Mouse (Mus musculus) stomach, postnatal 0 days (tissue): ENCODE measurements around the gene Rtn4r. TPM values are rescaled to one million over a fixed set of nuclear protein-coding genes. Genes with fewer than 3 reads are reported as not detected.
"Not testable (repeated sequence)": the region's sequence is repeated elsewhere in the genome, so short reads cannot be mapped to it uniquely, and the experiment has no call there.

Source experiments
- ATAC-seq: fragments of 200-750 bp; cut with Nextera tagmentation; 2 replicates; pipeline ENCODE4 v1.8.0; 2017; ENCODE audit not compliant: low FRiP score, low TSS enrichment
- DNase-seq: peaks from one replicate; pipeline ENCODE4 v3.0.0-alpha.2; 2016; ENCODE audit warnings: low spot score
- H3K27ac ChIP-seq: fragments of 300-500 bp; sonication (generic); replicated peaks from 2 replicates; pipeline ENCODE4 v1.5.1; 2014; ENCODE audit warnings: mild to moderate bottlenecking, control low read depth
- H3K27me3 ChIP-seq: fragments of 300-500 bp; sonication (generic); 2 replicates; pipeline ENCODE4 v1.6.1; 2014; ENCODE audit warnings: low read length; ENCODE audit not compliant: control insufficient read depth, insufficient read depth
- H3K36me3 ChIP-seq: fragments of 300-500 bp; sonication (generic); 2 replicates; pipeline ENCODE4 v1.6.1; 2014; ENCODE audit warnings: low read length, mixed read lengths; ENCODE audit not compliant: control insufficient read depth, insufficient read depth
- H3K4me1 ChIP-seq: fragments of 300-500 bp; sonication (generic); replicated peaks from 2 replicates; pipeline ENCODE4 v1.6.1; 2014; ENCODE audit warnings: antibody characterized with exemption; ENCODE audit not compliant: control insufficient read depth, insufficient read depth
- H3K4me2 ChIP-seq: fragments of 300-500 bp; sonication (generic); replicated peaks from 2 replicates; pipeline ENCODE4 v1.6.1; 2014; ENCODE audit warnings: low read depth, mild to moderate bottlenecking, control low read depth, moderate library complexity
- H3K4me3 ChIP-seq: fragments of 300-500 bp; sonication (generic); 2 replicates; pipeline ENCODE4 v1.5.1; 2014; ENCODE audit warnings: low read depth, low read length, control low read depth
- H3K9ac ChIP-seq: fragments of 300-500 bp; sonication (generic); 2 replicates; pipeline ENCODE4 v1.6.1; 2014; ENCODE audit warnings: mild to moderate bottlenecking, low read length, control low read depth, mixed read lengths
- H3K9me3 ChIP-seq: fragments of 300-500 bp; sonication (generic); 2 replicates; pipeline ENCODE4 v1.6.1; 2016; ENCODE audit warnings: low read length; ENCODE audit not compliant: control insufficient read depth
- CTCF ChIP-seq: IDR thresholded peaks from 2 replicates; pipeline ENCODE4 v1.5.1; 2016; ENCODE audit warnings: antibody characterized with exemption, low read depth, mild to moderate bottlenecking, moderate library complexity
- EP300 ChIP-seq: optimal IDR thresholded peaks from 2 replicates; pipeline ENCODE3; 2016; ENCODE audit warnings: antibody characterized with exemption
- WGBS: fragments of 180-500 bp; shearing (Covaris S2); extraction: QIAGEN DNeasy Blood & Tissue Kit; methylation state at CpG from one replicate; pipeline ENCODE4 v1.1.7; 2014; 5-methylcytosine and 5-hydroxymethylcytosine counted together
- polyA plus RNA-seq: library from polyadenylated mRNA; unstranded; fragments of >200 nt; fragmentation: Nextera tagmentation; extraction: Ambion mirVana; gene quantifications from 2 replicates; pipeline ENCODE4 v1.2.1, GENCODE M21; 2015

Gene Rtn4r
- polyA plus RNA-seq, 1 experiment from 2014 or later = 1.1 TPM

- TF ChIP-seq CTCF (no peak), EP300 (no peak)
- H3K27me3 ChIP-seq = no peaks in the 10 kb centered on the region
- no peaks in the 10 kb centered on the region for H3K4me1 ChIP-seq
- H3K27ac ChIP-seq = no peak overlapping the region
- no peaks in the 10 kb centered on the region for H3K36me3 ChIP-seq
- DNase-seq (no peak), ATAC-seq (no peak)
- no peaks in the 10 kb centered on the region for H3K9me3 ChIP-seq
- H3K4me3 ChIP-seq = no peak overlapping the region
- WGBS = 74% methylated on average over 8 of the region's 8 CpGs
- no peak overlapping the region for H3K4me2 ChIP-seq
- no peak overlapping the region for H3K9ac ChIP-seq
These were observed 58.4 kb downstream of the Rtn4r start for GRCm38 (mm10) chr16:18185715-18186449.

DNA sequence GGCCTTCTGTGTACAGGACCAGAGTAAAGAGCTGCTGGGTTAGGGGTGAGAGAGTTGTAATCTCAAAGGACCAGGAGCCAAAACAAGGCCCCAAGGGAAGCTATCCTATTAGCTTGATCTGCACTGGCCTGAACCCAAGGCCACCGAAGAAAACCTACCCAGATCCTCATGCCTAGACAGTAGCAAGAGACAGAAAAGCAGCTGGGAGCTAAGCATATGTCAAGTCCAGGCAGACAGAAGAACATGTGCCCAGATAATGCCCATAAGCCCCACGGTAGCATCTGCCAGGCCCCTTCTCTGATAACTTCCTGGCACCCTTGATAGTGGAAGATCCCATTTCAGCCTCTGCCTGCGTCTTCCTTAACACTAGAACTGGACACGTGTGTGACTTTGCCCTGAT, 59.4 kb downstream of the Rtn4r start:
- 79% methylated on average over 4 of the region's 4 CpGs for WGBS
- TF ChIP-seq CTCF = no peak
- TF ChIP-seq EP300 = no peak
- H3K4me1 ChIP-seq = no peaks in the 10 kb centered on the region
- ATAC-seq (no peak), DNase-seq (no peak)
- no peak overlapping the region for H3K27ac ChIP-seq
- no peaks in the 10 kb centered on the region for H3K36me3 ChIP-seq
- H3K4me3 ChIP-seq = no peak overlapping the region
- no peak overlapping the region for H3K4me2 ChIP-seq
- no peaks in the 10 kb centered on the region for H3K27me3 ChIP-seq
- H3K9me3 ChIP-seq = no peaks in the 10 kb centered on the region
- no peak overlapping the region for H3K9ac ChIP-seq

- Histone ChIP-seq H3K36me3 (no peaks in the 10 kb centered on the region), H3K27ac (no peak overlapping the region), H3K4me3 (no peak overlapping the region), H3K4me2 (no peak overlapping the region), H3K4me1 (no peaks in the 10 kb centered on the region), H3K27me3 (no peaks in the 10 kb centered on the region), H3K9me3 (no peaks in the 10 kb centered on the region), H3K9ac (no peak overlapping the region)
- no peak for TF ChIP-seq CTCF
- TF ChIP-seq EP300 = no peak
- 72% methylated on average over 3 of the region's 3 CpGs for WGBS
- DNase-seq (no peak), ATAC-seq (no peak)
These were observed 59.8 kb downstream of the Rtn4r start for GRCm38 (mm10) chr16:18187221-18187620.

GRCm38 (mm10) chr16:18191006-18191405, 63.6 kb downstream of the Rtn4r start:
- Histone ChIP-seq H3K4me3 (no peak overlapping the region), H3K36me3 (no peaks in the 10 kb centered on the region), H3K4me2 (no peak overlapping the region), H3K27ac (no peak overlapping the region), H3K4me1 (peaks cover 7% of the 10 kb centered on the region), H3K27me3 (no peaks in the 10 kb centered on the region), H3K9ac (no peak overlapping the region), H3K9me3 (no peaks in the 10 kb centered on the region)
- no peak for DNase-seq
- 56% methylated on average over 2 of the region's 2 CpGs for WGBS
- no peak for ATAC-seq
- no peak for TF ChIP-seq CTCF

DNA sequence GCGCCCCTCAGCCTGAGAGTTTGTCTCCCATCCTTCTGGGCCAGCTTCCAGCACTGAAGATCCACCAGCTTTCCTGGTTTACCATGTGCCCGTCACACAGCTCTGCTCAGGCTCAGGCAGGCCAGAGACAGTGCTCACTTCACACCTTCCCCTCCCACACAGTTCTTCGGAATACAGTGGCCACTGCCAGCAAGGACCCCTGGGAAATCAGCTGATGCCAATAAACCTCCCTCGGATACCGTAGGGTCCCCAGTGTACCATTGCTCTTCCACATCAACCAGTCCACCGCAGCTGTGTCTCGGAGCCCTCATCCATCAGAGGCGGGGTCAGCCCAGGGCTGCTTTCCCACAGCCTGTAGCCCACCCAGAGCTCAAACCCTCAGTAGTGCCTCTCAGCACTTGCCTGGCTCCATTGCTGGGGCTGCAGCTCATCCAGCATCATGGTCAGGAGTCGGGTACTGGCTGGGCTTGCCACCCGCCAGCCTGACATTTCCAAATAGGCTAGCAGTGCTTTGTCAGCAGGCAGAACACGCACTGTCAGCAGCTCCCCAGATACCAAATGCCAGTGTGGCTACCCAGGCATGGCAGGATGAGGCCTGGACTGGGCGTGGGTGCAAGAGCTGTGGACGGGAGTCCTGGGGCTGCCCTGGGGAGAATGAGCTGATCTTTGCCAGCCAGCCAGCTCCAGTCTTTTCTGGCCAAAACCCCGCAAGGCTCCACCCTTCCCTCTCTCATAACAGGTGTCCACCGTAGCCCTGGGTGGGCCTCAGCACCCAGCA, 67.0 kb downstream of the Rtn4r start:
- H3K9me3 ChIP-seq = no peaks in the 10 kb centered on the region
- ATAC-seq (peak; percentile 22; the same call in 1 of the 2 replicates), DNase-seq (no peak)
- H3K27ac ChIP-seq = peak overlapping the region; percentile 74
- 61% methylated on average over 15 of the region's 15 CpGs for WGBS
- H3K4me1 ChIP-seq = peaks cover 7% of the 10 kb centered on the region
- H3K4me2 ChIP-seq = no peak overlapping the region
- no peaks in the 10 kb centered on the region for H3K36me3 ChIP-seq
- H3K9ac ChIP-seq = peak overlapping the region; percentile 18; the same call in 1 of the 2 replicates
- no peaks in the 10 kb centered on the region for H3K27me3 ChIP-seq
- H3K4me3 ChIP-seq = no peak overlapping the region
- TF ChIP-seq EP300 (no peak), CTCF (no peak)

DNA sequence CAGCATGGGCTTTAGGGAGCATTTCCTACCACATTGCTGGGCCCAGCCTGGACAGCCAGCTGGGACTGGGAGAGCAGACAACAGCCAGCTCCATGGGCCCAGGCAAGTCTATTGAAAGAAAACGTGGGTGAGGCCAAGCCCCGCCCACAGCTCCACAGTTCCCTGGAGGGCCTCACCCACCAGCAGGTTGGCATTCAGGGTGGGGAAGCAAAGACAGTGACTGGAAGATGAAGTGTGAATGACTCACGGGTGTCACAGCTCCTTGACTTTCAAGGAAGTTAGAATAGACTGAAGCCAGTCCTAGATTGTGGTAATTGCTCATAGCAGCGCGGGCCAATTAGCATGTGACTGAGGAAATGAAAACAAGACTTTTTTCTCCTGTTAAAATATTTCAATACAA, 67.6 kb downstream of the Rtn4r start:
- Histone ChIP-seq H3K27ac (peak overlapping the region; percentile 74), H3K9ac (peak overlapping the region; percentile 18; the same call in 1 of the 2 replicates), H3K4me1 (peaks cover 7% of the 10 kb centered on the region), H3K4me3 (no peak overlapping the region), H3K9me3 (no peaks in the 10 kb centered on the region), H3K27me3 (no peaks in the 10 kb centered on the region), H3K4me2 (no peak overlapping the region), H3K36me3 (no peaks in the 10 kb centered on the region)
- ATAC-seq = peak; percentile 85
- TF ChIP-seq EP300 (no peak), CTCF (no peak)
- DNase-seq = peak; percentile 78
- 43% methylated on average over 5 of the region's 5 CpGs for WGBS

DNA sequence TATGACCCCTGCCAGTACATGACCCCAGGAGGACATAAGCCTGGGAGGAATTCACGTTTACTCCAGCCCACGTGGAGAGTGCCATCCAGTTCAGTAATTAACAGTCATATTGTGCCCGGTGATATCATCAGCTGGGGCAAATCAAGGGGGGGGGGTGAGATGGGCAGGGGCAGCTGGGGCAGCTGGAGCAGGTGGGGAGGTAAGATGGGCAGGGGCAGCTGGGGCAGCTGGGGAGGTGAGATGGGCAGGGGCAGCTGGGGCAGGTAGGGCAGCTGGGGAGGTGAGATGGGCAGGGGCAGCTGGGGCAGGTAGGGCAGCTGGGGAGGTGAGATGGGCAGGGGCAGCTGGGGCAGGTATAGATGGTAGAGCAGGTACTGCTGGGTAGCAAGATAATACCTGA, 68.1 kb downstream of the Rtn4r start:
- WGBS = 57% methylated on average over 3 of the region's 3 CpGs
- H3K4me3 ChIP-seq, H3K4me2 ChIP-seq, ATAC-seq, H3K4me1 ChIP-seq, H3K9me3 ChIP-seq, H3K36me3 ChIP-seq, DNase-seq, H3K27me3 ChIP-seq, H3K9ac ChIP-seq: not testable (repeated sequence)
- peak overlapping the region; percentile 58 for H3K27ac ChIP-seq
